Mouse (Mus musculus) forebrain, embryonic 12.5 days (tissue): ENCODE data around the gene St7. TPM values are rescaled to one million over a fixed set of nuclear protein-coding genes. Genes with fewer than 3 reads are reported as not detected.

Experiments
- ATAC-seq: fragments of 200-750 bp; cut with Nextera tagmentation; 2 replicates; pipeline ENCODE4 v1.8.0; 2017; ENCODE audit warnings: moderate TSS enrichment; ENCODE audit not compliant: low FRiP score
- H3K27ac ChIP-seq: fragments of 300-500 bp; sonication (generic); 2 replicates; pipeline ENCODE4 v1.5.1; 2016; ENCODE audit warnings: mild to moderate bottlenecking
- H3K27me3 ChIP-seq: fragments of 300-500 bp; sonication (generic); 2 replicates; pipeline ENCODE4 v1.6.1; 2016; ENCODE audit warnings: mild to moderate bottlenecking
- H3K36me3 ChIP-seq: fragments of 300-500 bp; sonication (generic); replicated peaks from 2 replicates; pipeline ENCODE4 v1.6.1; 2016; ENCODE audit warnings: mild to moderate bottlenecking
- H3K4me1 ChIP-seq: fragments of 300-500 bp; sonication (generic); 2 replicates; pipeline ENCODE4 v1.6.1; 2016
- H3K4me2 ChIP-seq: fragments of 300-500 bp; sonication (generic); 2 replicates; pipeline ENCODE4 v1.6.1; 2016; ENCODE audit warnings: mild to moderate bottlenecking, moderate library complexity
- H3K4me3 ChIP-seq: fragments of 300-500 bp; sonication (generic); replicated peaks from 2 replicates; pipeline ENCODE4 v1.5.1; 2016; ENCODE audit warnings: mild to moderate bottlenecking
- H3K9ac ChIP-seq: fragments of 300-500 bp; sonication (generic); 2 replicates; pipeline ENCODE4 v1.6.1; 2016; ENCODE audit warnings: mild to moderate bottlenecking
- H3K9me3 ChIP-seq: fragments of 300-500 bp; sonication (generic); 2 replicates; pipeline ENCODE4 v1.6.1; 2016
- WGBS: fragments of 180-500 bp; shearing (Covaris S2); methylation state at CpG from one replicate; pipeline ENCODE4 v1.1.7; 2016; 5-methylcytosine and 5-hydroxymethylcytosine counted together
- polyA plus RNA-seq: library from polyadenylated mRNA; unstranded; fragments of >200 nt; fragmentation: Nextera tagmentation; extraction: Ambion mirVana; gene quantifications from 2 replicates; pipeline ENCODE4 v1.2.1, GENCODE M21; 2016

The St7 gene
- polyA plus RNA-seq, 1 experiment from 2014 or later, result 48.6 TPM

- Histone ChIP-seq H3K27ac (no peak overlapping the region), H3K4me1 (peaks cover 13% of the 10 kb centered on the region), H3K27me3 (no peaks in the 10 kb centered on the region), H3K9me3 (no peaks in the 10 kb centered on the region), H3K4me3 (no peak overlapping the region), H3K9ac (no peak overlapping the region), H3K36me3 (no peaks in the 10 kb centered on the region), H3K4me2 (no peak overlapping the region)
- peak; percentile 73 for ATAC-seq
- WGBS, result 45% methylated on average over 7 of the region's 7 CpGs
These were observed 33.2 kb downstream of the St7 start for GRCm38 (mm10) chr6:17725841-17726460.

DNA sequence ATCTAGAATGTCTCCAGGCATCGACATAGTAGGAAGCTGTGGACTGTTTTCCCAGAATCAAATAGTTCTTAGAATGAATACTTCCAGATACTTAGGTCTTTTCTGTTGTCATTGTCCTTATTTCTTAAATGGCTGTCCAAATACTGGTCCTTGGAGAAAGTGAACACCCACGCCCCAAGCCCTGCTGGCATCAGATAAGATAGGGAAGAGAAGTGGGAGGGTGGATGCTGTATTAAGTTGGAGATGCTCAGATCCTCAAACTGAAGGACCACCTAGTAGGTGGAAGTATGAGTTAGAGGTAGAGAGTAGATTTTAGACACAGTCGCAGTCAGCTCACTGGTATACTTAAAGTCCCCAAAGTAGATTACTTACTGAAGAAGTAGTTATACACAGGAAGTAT, 34.5 kb downstream of the St7 start:
- Histone ChIP-seq H3K4me2 (no peak overlapping the region), H3K27me3 (no peaks in the 10 kb centered on the region), H3K9ac (no peak overlapping the region), H3K4me3 (no peak overlapping the region), H3K27ac (no peak overlapping the region), H3K4me1 (no peaks in the 10 kb centered on the region), H3K9me3 (no peaks in the 10 kb centered on the region), H3K36me3 (no peaks in the 10 kb centered on the region)
- WGBS, result 87% methylated on average over 3 of the region's 3 CpGs
- no peak for ATAC-seq

DNA sequence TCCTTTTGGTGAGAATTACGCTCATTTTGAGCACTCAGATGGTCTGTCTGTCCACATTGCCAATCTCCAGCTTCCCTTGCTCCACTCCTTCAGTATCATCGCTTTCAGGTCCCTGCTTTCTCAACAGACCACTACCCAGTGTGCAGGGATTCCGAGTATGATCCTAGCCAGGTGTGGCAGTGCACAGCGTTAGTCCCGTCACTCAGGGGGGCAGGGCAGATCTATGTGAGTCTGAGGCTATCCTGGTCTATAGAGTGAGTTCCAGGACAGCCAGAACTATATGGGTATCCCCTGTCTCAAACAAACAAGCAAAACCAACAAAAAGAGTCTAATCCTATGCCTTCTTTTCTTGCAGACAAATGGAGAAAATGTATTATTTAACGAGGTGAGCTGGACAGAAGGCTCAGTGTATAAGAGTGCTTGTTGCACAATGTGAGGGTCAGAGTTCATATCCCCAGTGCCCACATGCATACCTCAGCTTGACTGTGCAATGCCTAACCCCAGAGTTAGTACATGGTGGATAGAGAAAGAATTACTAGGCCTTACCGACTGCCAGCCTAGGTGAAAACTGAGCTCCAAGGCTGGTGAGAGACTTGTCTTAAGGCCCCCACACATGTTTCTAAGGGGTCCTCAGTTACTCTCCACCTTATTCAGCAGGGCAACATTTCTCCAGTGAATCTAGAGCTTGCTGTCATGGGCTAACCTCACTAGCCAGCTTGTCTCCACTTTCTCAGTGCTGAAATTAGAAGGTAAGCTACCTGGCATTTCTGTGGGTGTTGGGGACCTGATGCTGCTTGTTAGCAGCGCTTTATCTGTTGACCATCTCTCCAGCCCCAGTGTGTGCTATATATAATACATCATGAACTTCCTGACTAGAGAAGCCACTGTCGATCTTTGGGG, 35.4 kb downstream of the St7 start:
- Histone ChIP-seq H3K9me3 (no peaks in the 10 kb centered on the region), H3K36me3 (no peaks in the 10 kb centered on the region), H3K27ac (no peak overlapping the region), H3K4me1 (no peaks in the 10 kb centered on the region), H3K4me2 (no peak overlapping the region), H3K4me3 (no peak overlapping the region), H3K27me3 (no peaks in the 10 kb centered on the region), H3K9ac (no peak overlapping the region)
- WGBS, result 75% methylated on average over 9 of the region's 9 CpGs
- no peak for ATAC-seq

GRCm38 (mm10) chr6:17730122-17730521, 37.4 kb downstream of the St7 start:
- 89% methylated on average over 6 of the region's 6 CpGs for WGBS
- no peaks in the 10 kb centered on the region for H3K27me3 ChIP-seq
- no peaks in the 10 kb centered on the region for H3K36me3 ChIP-seq
- H3K9me3 ChIP-seq, result no peaks in the 10 kb centered on the region
- ATAC-seq, result no peak
- H3K9ac ChIP-seq, result no peak overlapping the region
- no peak overlapping the region for H3K4me3 ChIP-seq
- no peaks in the 10 kb centered on the region for H3K4me1 ChIP-seq
- no peak overlapping the region for H3K4me2 ChIP-seq
- H3K27ac ChIP-seq, result no peak overlapping the region

GRCm38 (mm10) chr6:17731694-17732093, 39.0 kb downstream of the St7 start:
- no peak overlapping the region for H3K9ac ChIP-seq
- no peaks in the 10 kb centered on the region for H3K27me3 ChIP-seq
- no peaks in the 10 kb centered on the region for H3K36me3 ChIP-seq
- no peak overlapping the region for H3K4me3 ChIP-seq
- ATAC-seq, result no peak
- H3K4me1 ChIP-seq, result no peaks in the 10 kb centered on the region
- no peak overlapping the region for H3K27ac ChIP-seq
- 89% methylated on average over 5 of the region's 5 CpGs for WGBS
- H3K9me3 ChIP-seq, result no peaks in the 10 kb centered on the region
- H3K4me2 ChIP-seq, result no peak overlapping the region

DNA sequence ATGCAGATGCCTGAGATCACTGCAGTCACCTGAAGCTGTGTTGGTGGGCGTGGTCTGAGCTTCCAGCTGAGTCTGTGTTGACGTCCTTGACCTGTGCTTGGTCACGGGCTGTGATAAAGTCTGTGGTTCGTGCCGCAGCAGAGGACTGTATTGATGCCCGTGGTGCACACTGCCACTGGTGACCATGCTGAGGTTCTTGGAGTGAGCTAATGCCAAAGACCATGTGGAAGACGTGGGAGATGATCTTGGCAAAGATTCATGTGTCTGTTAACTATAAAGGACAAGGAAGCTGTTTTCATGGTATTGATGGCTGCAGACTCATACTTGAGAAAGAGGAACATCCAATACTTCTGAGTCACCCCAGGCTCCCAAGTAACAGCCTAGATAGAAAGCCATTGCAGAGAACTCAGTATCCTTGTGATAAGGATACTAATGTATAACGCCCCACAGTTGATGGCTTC, 41.2 kb downstream of the St7 start:
- no peak overlapping the region for H3K27ac ChIP-seq
- no peak overlapping the region for H3K4me2 ChIP-seq
- 90% methylated on average over 8 of the region's 8 CpGs for WGBS
- H3K36me3 ChIP-seq, result no peaks in the 10 kb centered on the region
- H3K9ac ChIP-seq, result no peak overlapping the region
- no peaks in the 10 kb centered on the region for H3K9me3 ChIP-seq
- H3K27me3 ChIP-seq, result no peaks in the 10 kb centered on the region
- no peak for ATAC-seq
- no peak overlapping the region for H3K4me3 ChIP-seq
- no peaks in the 10 kb centered on the region for H3K4me1 ChIP-seq

DNA sequence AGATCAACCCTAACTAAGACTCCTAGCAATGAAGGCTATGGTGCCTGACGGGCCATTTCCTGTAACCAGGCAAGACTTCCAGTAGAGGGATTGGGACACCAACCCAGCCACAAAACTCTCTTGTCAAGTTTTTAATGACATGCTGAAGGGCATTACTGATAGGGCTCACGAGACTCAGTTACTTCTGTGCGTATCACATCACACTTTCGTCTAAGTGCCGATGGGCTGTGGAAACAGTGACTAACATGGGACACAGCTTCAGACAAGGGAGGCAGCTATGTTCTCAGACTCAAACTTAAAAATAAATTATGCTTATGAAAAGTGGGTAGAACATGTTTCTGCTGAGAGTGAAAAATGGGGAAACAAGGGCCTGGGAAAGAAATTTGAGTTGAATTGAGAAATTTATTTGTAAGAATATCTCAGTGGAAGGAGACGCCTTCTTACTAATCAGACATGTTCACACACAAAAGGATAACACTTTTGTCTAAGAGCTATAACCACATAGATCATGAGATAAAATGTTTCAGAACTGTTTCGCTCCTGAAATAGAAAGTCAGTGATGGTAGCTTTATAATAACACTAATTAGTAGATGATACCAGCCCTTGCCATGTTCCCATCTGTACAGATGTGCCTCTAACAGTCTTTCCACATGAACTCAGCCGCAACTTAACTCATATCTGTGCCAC, 44.7 kb downstream of the St7 start:
- no peaks in the 10 kb centered on the region for H3K36me3 ChIP-seq
- no peaks in the 10 kb centered on the region for H3K4me1 ChIP-seq
- H3K27me3 ChIP-seq, result no peaks in the 10 kb centered on the region
- no peak overlapping the region for H3K4me3 ChIP-seq
- 95% methylated on average over 8 of the region's 8 CpGs for WGBS
- ATAC-seq, result no peak
- H3K4me2 ChIP-seq, result no peak overlapping the region
- H3K27ac ChIP-seq, result no peak overlapping the region
- no peaks in the 10 kb centered on the region for H3K9me3 ChIP-seq
- no peak overlapping the region for H3K9ac ChIP-seq

DNA sequence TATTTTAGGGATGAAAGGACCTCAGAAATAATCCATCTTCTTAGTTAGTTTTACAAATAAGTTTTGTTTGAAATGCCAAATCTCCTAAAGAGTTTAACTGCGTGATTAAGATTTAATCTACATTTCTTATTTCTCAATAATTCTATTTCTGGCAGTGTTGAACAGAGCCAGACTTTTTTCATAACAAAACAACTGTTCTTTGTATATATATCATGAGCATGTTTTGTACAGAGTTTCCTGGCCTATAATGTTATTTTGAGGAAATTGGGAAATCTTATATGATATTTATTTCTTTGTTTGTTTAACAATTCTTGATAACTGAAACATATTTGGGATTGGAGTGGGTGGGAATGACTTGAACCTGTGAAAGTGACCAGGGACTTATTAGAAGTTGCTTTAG, 47.4 kb downstream of the St7 start:
- no peak overlapping the region for H3K9ac ChIP-seq
- no peak overlapping the region for H3K27ac ChIP-seq
- H3K9me3 ChIP-seq, result no peaks in the 10 kb centered on the region
- no peaks in the 10 kb centered on the region for H3K36me3 ChIP-seq
- H3K4me3 ChIP-seq, result no peak overlapping the region
- no peak overlapping the region for H3K4me2 ChIP-seq
- H3K27me3 ChIP-seq, result no peaks in the 10 kb centered on the region
- 94% methylated on average over 1 of the region's 1 CpGs for WGBS
- H3K4me1 ChIP-seq, result no peaks in the 10 kb centered on the region
- ATAC-seq, result no peak

DNA sequence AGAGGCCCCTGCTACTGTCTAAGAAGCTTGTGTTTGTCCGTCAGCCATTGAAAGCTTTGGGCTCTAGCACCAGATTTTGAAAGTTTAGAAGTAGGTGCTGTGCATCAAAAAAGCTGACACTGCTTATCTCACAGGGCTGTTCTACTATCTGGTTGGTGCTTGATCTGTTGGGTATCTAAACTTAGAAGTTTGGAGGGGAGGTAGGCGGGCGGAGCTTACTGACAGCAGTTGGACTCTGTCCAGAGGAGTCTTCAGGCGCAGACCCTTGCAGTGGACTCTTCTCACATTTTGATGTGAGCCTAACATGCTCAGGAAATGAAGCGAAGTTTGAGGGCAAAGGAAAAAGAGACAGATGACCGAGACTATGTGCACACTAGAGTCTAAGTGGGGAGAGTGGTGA, 48.9 kb downstream of the St7 start:
- Histone ChIP-seq H3K36me3 (no peaks in the 10 kb centered on the region), H3K4me1 (no peaks in the 10 kb centered on the region), H3K4me3 (no peak overlapping the region), H3K9ac (no peak overlapping the region), H3K4me2 (no peak overlapping the region), H3K9me3 (no peaks in the 10 kb centered on the region), H3K27ac (no peak overlapping the region), H3K27me3 (no peaks in the 10 kb centered on the region)
- 92% methylated on average over 6 of the region's 6 CpGs for WGBS
- ATAC-seq, result no peak

GRCm38 (mm10) chr6:17742209-17742608, 49.5 kb downstream of the St7 start:
- Histone ChIP-seq H3K4me1 (no peaks in the 10 kb centered on the region), H3K4me2 (no peak overlapping the region), H3K9me3 (no peaks in the 10 kb centered on the region), H3K9ac (no peak overlapping the region), H3K36me3 (no peaks in the 10 kb centered on the region), H3K27me3 (no peaks in the 10 kb centered on the region), H3K4me3 (no peak overlapping the region), H3K27ac (no peak overlapping the region)
- WGBS, result 89% methylated on average over 4 of the region's 4 CpGs
- ATAC-seq, result no peak

- 84% methylated on average over 4 of the region's 4 CpGs for WGBS
- no peak overlapping the region for H3K4me3 ChIP-seq
- no peaks in the 10 kb centered on the region for H3K4me1 ChIP-seq
- H3K27me3 ChIP-seq, result no peaks in the 10 kb centered on the region
- no peak for ATAC-seq
- H3K9ac ChIP-seq, result no peak overlapping the region
- H3K27ac ChIP-seq, result no peak overlapping the region
- H3K9me3 ChIP-seq, result no peaks in the 10 kb centered on the region
- no peaks in the 10 kb centered on the region for H3K36me3 ChIP-seq
- no peak overlapping the region for H3K4me2 ChIP-seq
These were observed 50.6 kb downstream of the St7 start for GRCm38 (mm10) chr6:17743325-17743724.

DNA sequence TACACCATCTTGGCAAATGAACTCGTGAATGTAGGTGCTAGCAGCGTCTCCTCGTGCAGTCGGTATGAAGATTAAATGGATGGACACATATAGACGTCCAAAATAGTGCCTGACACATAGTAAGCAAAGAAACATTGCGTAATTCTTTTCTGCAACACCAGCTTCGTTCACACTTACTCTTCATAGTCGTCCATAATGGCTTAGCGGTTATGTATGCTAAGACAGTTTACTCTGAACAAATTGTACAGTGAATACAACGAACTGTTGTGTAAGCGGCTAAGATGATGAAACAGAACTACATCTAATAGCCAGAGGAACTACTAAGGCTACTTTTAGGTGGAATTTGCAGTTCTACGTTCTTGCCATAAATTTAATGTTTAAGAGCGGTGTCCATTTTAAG, 55.0 kb downstream of the St7 start:
- H3K27me3 ChIP-seq, result no peaks in the 10 kb centered on the region
- H3K27ac ChIP-seq, result no peak overlapping the region
- H3K36me3 ChIP-seq, result no peaks in the 10 kb centered on the region
- WGBS, result 89% methylated on average over 13 of the region's 13 CpGs
- peaks cover 12% of the 10 kb centered on the region for H3K4me1 ChIP-seq
- H3K9ac ChIP-seq, result no peak overlapping the region
- no peak overlapping the region for H3K4me2 ChIP-seq
- ATAC-seq, result no peak
- H3K9me3 ChIP-seq, result no peaks in the 10 kb centered on the region
- no peak overlapping the region for H3K4me3 ChIP-seq
